Mouse (Mus musculus) limb, embryonic 14.5 days (tissue): ENCODE measurements at regions not wholly inside any gene's neighbourhood (a gene's known extent, or its start where the extent isn't known, plus 50 kb on each side); places are given as distances from the start of the nearest gene placed in this dataset.

Experiments used
- ATAC-seq: fragments of 200-750 bp; cut with Nextera tagmentation; 2 replicates; pipeline ENCODE4 v1.8.0; 2017; ENCODE audit warnings: low read depth, moderate number of reproducible peaks, moderate TSS enrichment; ENCODE audit not compliant: low FRiP score
- DNase-seq: peaks from one replicate; pipeline ENCODE4 v3.0.0-alpha.2; 2015; ENCODE audit warnings: low spot score
- H3K27ac ChIP-seq: fragments of 300-500 bp; sonication (generic); replicated peaks from 2 replicates; pipeline ENCODE4 v1.5.1; 2014; ENCODE audit warnings: low read depth, mild to moderate bottlenecking, low read length, moderate library complexity, mixed read lengths
- H3K27me3 ChIP-seq: fragments of 300-500 bp; sonication (generic); 2 replicates; pipeline ENCODE4 v1.6.1; 2014; ENCODE audit warnings: low read length, mixed read lengths; ENCODE audit not compliant: control insufficient read depth, insufficient read depth
- H3K36me3 ChIP-seq: fragments of 300-500 bp; sonication (generic); 2 replicates; pipeline ENCODE4 v1.6.1; 2014; ENCODE audit warnings: mild to moderate bottlenecking, low read length, moderate library complexity, mixed read lengths; ENCODE audit not compliant: control insufficient read depth, insufficient read depth
- H3K4me1 ChIP-seq: fragments of 300-500 bp; sonication (generic); 2 replicates; pipeline ENCODE4 v1.6.1; 2014; ENCODE audit warnings: antibody characterized with exemption, low read length, mixed read lengths; ENCODE audit not compliant: control insufficient read depth, insufficient read depth
- H3K4me2 ChIP-seq: fragments of 300-500 bp; sonication (generic); replicated peaks from 2 replicates; pipeline ENCODE4 v1.6.1; 2014; ENCODE audit warnings: low read depth, mild to moderate bottlenecking, low read length, moderate library complexity; ENCODE audit not compliant: severe bottlenecking
- H3K4me3 ChIP-seq: fragments of 300-500 bp; sonication (generic); replicated peaks from 2 replicates; pipeline ENCODE4 v1.5.1; 2014; ENCODE audit warnings: low read length
- H3K9ac ChIP-seq: fragments of 300-500 bp; sonication (generic); 2 replicates; pipeline ENCODE4 v1.6.1; 2014; ENCODE audit warnings: mild to moderate bottlenecking, low read depth, low read length, moderate library complexity; ENCODE audit not compliant: severe bottlenecking
- H3K9me3 ChIP-seq: fragments of 300-500 bp; sonication (generic); 2 replicates; pipeline ENCODE4 v1.6.1; 2016; ENCODE audit warnings: low read length; ENCODE audit not compliant: control insufficient read depth
- POLR2A ChIP-seq: fragments of 200-500 bp; IDR thresholded peaks from 2 replicates; pipeline ENCODE4 v1.8.0; 2012; ENCODE audit warnings: inconsistent platforms, mild to moderate bottlenecking, moderate library complexity, borderline replicate concordance; ENCODE audit not compliant: insufficient read depth, insufficient read length; ENCODE audit errors: extremely low read depth
- WGBS: fragments of 180-500 bp; shearing (Covaris S2); extraction: QIAGEN DNeasy Blood & Tissue Kit; methylation state at CpG from one replicate; pipeline ENCODE4 v1.1.7; 2014; 5-methylcytosine and 5-hydroxymethylcytosine counted together

- DNase-seq (no peak), ATAC-seq (no peak)
- H3K4me1 ChIP-seq = no peaks in the 10 kb centered on the region
- no peaks in the 10 kb centered on the region for H3K36me3 ChIP-seq
- no peak for TF ChIP-seq POLR2A
- no peaks in the 10 kb centered on the region for H3K9me3 ChIP-seq
- H3K27me3 ChIP-seq = no peaks in the 10 kb centered on the region
- WGBS = 71% methylated on average over 2 of the region's 2 CpGs
- H3K9ac ChIP-seq = no peak overlapping the region
- no peak overlapping the region for H3K4me2 ChIP-seq
- H3K4me3 ChIP-seq = no peak overlapping the region
- H3K27ac ChIP-seq = no peak overlapping the region
Measured at GRCm38 (mm10) chr15:71277388-71277787, 2557.0 kb upstream of the Gm6569 start.

GRCm38 (mm10) chr15:71283775-71284174 lies 2550.6 kb upstream of the Gm6569 start:
- Histone ChIP-seq H3K4me3 (no peak overlapping the region), H3K9me3 (no peaks in the 10 kb centered on the region), H3K4me1 (no peaks in the 10 kb centered on the region), H3K9ac (no peak overlapping the region), H3K27me3 (no peaks in the 10 kb centered on the region), H3K4me2 (no peak overlapping the region), H3K27ac (no peak overlapping the region), H3K36me3 (no peaks in the 10 kb centered on the region)
- WGBS = 84% methylated on average over 3 of the region's 3 CpGs
- ATAC-seq = no peak
- DNase-seq = no peak
- TF ChIP-seq POLR2A = no peak

- Histone ChIP-seq H3K4me3 (no peak overlapping the region), H3K9me3 (no peaks in the 10 kb centered on the region), H3K27ac (no peak overlapping the region), H3K4me1 (no peaks in the 10 kb centered on the region), H3K9ac (no peak overlapping the region), H3K27me3 (no peaks in the 10 kb centered on the region), H3K4me2 (no peak overlapping the region), H3K36me3 (no peaks in the 10 kb centered on the region)
- DNase-seq (no peak), ATAC-seq (no peak)
- TF ChIP-seq POLR2A = no peak
Measured at GRCm38 (mm10) chr15:71302541-71302940, 2531.8 kb upstream of the Gm6569 start.

- no peak for ATAC-seq
- no peaks in the 10 kb centered on the region for H3K36me3 ChIP-seq
- no peak overlapping the region for H3K9ac ChIP-seq
- H3K27me3 ChIP-seq = no peaks in the 10 kb centered on the region
- no peaks in the 10 kb centered on the region for H3K9me3 ChIP-seq
- 72% methylated on average over 3 of the region's 3 CpGs for WGBS
- no peak for TF ChIP-seq POLR2A
- H3K4me1 ChIP-seq = no peaks in the 10 kb centered on the region
- no peak for DNase-seq
- H3K27ac ChIP-seq = no peak overlapping the region
- H3K4me3 ChIP-seq = no peak overlapping the region
- H3K4me2 ChIP-seq = no peak overlapping the region
Measured at GRCm38 (mm10) chr15:71310230-71310629, 2524.1 kb upstream of the Gm6569 start.

- H3K36me3 ChIP-seq = no peaks in the 10 kb centered on the region
- DNase-seq (no peak), ATAC-seq (no peak)
- H3K4me3 ChIP-seq = no peak overlapping the region
- no peaks in the 10 kb centered on the region for H3K4me1 ChIP-seq
- no peaks in the 10 kb centered on the region for H3K27me3 ChIP-seq
- no peak overlapping the region for H3K9ac ChIP-seq
- H3K4me2 ChIP-seq = no peak overlapping the region
- WGBS = 70% methylated on average over 3 of the region's 3 CpGs
- H3K27ac ChIP-seq = no peak overlapping the region
- H3K9me3 ChIP-seq = no peaks in the 10 kb centered on the region
- no peak for TF ChIP-seq POLR2A
Measured at GRCm38 (mm10) chr15:71326596-71326995, 2507.8 kb upstream of the Gm6569 start.

- H3K9ac ChIP-seq = no peak overlapping the region
- no peak overlapping the region for H3K4me2 ChIP-seq
- no peaks in the 10 kb centered on the region for H3K9me3 ChIP-seq
- no peaks in the 10 kb centered on the region for H3K36me3 ChIP-seq
- H3K4me3 ChIP-seq = no peak overlapping the region
- H3K27ac ChIP-seq = no peak overlapping the region
- DNase-seq = no peak
- TF ChIP-seq POLR2A = no peak
- no peak for ATAC-seq
- WGBS = 43% methylated on average over 4 of the region's 4 CpGs
- no peaks in the 10 kb centered on the region for H3K4me1 ChIP-seq
- no peaks in the 10 kb centered on the region for H3K27me3 ChIP-seq
Measured at GRCm38 (mm10) chr15:71358189-71358790, 2476.1 kb upstream of the Gm6569 start.
